Mouse (Mus musculus): ENCODE results near the gene Klkb1. TPM values are rescaled to one million over a fixed set of nuclear protein-coding genes. Genes with fewer than 3 reads are reported as not detected.

The Klkb1 gene
- total RNA-seq, 2 experiments from 2014 or later = not detected

Other genes starting within 250 kb of the Klkb1 start
- gene Mtnr1a, start 225.7 kb downstream of the Klkb1 start, total RNA-seq (2015; ENCODE audit: low replicate concordance) = not detected in 2 replicates
- not detected in 2 replicates for gene Mtnr1a, start 225.7 kb downstream of the Klkb1 start, total RNA-seq (2017; ENCODE audit: low replicate concordance)
- gene F11, start 32.8 kb downstream of the Klkb1 start, total RNA-seq (2015; ENCODE audit: low replicate concordance) = not detected in 2 replicates
- gene F11, start 32.8 kb downstream of the Klkb1 start, total RNA-seq (2017; ENCODE audit: low replicate concordance) = not detected in 2 replicates
- gene Gm45753, start 13.6 kb upstream of the Klkb1 start, total RNA-seq (2015; ENCODE audit: low replicate concordance) = not detected in 2 replicates
- 0.13 TPM in 1 of 2 replicates, not detected in the other for gene Gm45753, start 13.6 kb upstream of the Klkb1 start, total RNA-seq (2017; ENCODE audit: low replicate concordance)
- gene Cyp4v3, start 38.4 kb upstream of the Klkb1 start, total RNA-seq (2015; ENCODE audit: low replicate concordance) = 1.3 and 2.5 TPM in 2 replicates
- 0.91 and 1.5 TPM in 2 replicates for gene Cyp4v3, start 38.4 kb upstream of the Klkb1 start, total RNA-seq (2017; ENCODE audit: low replicate concordance)
- not detected in 2 replicates for gene Fam149a, start 87.4 kb upstream of the Klkb1 start, total RNA-seq (2015; ENCODE audit: low replicate concordance)
- not detected in 2 replicates for gene Fam149a, start 87.4 kb upstream of the Klkb1 start, total RNA-seq (2017; ENCODE audit: low replicate concordance)
- gene Tlr3, start 116.2 kb upstream of the Klkb1 start, total RNA-seq (2015; ENCODE audit: low replicate concordance) = 4.3 TPM in 1 of 2 replicates, not detected in the other
- 0.68 TPM in 1 of 2 replicates, not detected in the other for gene Tlr3, start 116.2 kb upstream of the Klkb1 start, total RNA-seq (2017; ENCODE audit: low replicate concordance)
- gene Sorbs2, start 212.9 kb upstream of the Klkb1 start, total RNA-seq (2015; ENCODE audit: low replicate concordance) = 0.42 TPM in 1 of 2 replicates, not detected in the other
- gene Sorbs2, start 212.9 kb upstream of the Klkb1 start, total RNA-seq (2017; ENCODE audit: low replicate concordance) = 0.91 TPM in 1 of 2 replicates, not detected in the other